Mouse (Mus musculus) kidney, adult 2 months (tissue): Measurements from ENCODE around the gene Xpr1.

Source experiments
- CTCF ChIP-seq: fragments of 200-500 bp; conservative IDR thresholded peaks from 2 replicates; pipeline ENCODE4 v1.5.1; 2011; ENCODE audit warnings: low read depth, mild to moderate bottlenecking, control low read depth, low read length, moderate library complexity, mixed read lengths; ENCODE audit not compliant: insufficient read depth, insufficient read length
- POLR2A ChIP-seq: fragments of 200-500 bp; IDR thresholded peaks from one replicate; pipeline ENCODE4 v1.6.1; 2011; ENCODE audit warnings: low read depth, low read length, control low read depth

DNA sequence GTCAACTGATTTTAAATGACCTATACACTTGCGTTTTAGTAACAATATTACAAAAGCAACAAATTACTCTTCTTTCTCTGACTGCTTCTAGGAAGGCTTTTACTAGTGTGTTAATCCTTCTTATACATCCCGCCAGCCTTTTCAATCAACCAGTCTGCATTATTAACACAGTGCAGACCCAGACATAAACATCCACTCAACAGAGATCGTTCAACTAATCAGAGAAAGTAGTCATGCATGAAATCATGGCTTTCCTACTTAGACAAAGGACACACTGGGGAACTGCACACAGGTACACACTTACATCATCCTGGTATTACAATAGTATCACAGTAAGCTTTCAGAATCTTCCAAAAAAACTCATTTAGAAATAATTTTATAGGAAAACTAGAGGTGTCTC lies 105.5 kb downstream of the Xpr1 start:
- no peak for TF ChIP-seq CTCF
- TF ChIP-seq POLR2A, result no peak
